Mouse (Mus musculus): ENCODE measurements around the gene Zmynd11.

DNA sequence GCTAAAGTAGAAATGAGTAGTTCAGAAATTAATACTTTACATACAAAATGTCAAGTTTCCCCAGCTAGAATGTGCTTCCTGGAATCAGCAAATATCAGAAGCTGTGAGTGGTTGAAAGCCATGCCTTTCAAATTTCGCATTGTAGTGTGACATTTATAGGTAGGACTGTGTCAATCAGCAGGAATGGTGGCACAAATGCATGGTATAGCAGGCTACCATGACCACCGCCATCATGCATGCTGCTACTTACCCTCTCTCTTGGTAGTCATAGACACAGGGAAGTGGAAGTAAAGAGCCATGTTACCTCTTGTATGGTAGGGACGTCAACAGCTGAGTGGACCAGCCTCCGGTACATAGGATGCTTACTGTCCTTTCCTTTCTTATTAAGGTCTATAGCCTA, 67.8 kb downstream of the Zmynd11 start:
- no peak for TF ChIP-seq GATA1 (IDR thresholded peaks at IDR 0.05; ENCODE audit: borderline replicate concordance, low read length)
- no peak for TF ChIP-seq FLI1 (IDR thresholded peaks at IDR 0.05; ENCODE audit: low read length)

All from megakaryocyte, embryonic 14.5 days (primary cell).